Mouse (Mus musculus) layer of hippocampus, adult 11-12 months (tissue): Measurements from ENCODE around the gene Pip4k2c.
"Not testable (repeated sequence)": the region's sequence is repeated elsewhere in the genome, so short reads cannot be mapped to it uniquely, and the experiment has no call there.

Experiments
- DNase-seq: peaks from one replicate; pipeline ENCODE4 v3.0.0; 2022; ENCODE audit warnings: low spot score

Gene Pip4k2c

GRCm38 (mm10) chr10:127170837-127171272 lies 40.5 kb downstream of the Pip4k2c start:
- DNase-seq: peak; percentile 62

DNA sequence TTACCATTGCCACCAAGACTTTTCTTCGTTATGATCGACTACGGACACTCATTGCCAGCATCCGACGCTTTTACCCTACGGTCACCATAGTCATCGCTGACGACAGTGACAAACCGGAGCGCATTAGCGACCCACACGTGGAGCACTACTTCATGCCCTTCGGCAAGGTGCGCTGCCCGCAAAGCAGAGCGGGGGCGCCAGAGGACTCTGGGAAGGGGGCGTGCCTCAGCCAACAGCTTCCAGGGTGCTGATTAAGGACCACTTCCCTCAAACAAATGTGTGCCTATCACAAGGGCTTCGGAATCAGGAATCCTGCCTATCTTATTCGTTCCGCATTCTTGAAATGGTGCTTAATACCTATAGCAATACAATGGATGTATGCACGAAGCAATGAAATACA lies 41.4 kb downstream of the Pip4k2c start:
- peak; percentile 23 for DNase-seq

DNA sequence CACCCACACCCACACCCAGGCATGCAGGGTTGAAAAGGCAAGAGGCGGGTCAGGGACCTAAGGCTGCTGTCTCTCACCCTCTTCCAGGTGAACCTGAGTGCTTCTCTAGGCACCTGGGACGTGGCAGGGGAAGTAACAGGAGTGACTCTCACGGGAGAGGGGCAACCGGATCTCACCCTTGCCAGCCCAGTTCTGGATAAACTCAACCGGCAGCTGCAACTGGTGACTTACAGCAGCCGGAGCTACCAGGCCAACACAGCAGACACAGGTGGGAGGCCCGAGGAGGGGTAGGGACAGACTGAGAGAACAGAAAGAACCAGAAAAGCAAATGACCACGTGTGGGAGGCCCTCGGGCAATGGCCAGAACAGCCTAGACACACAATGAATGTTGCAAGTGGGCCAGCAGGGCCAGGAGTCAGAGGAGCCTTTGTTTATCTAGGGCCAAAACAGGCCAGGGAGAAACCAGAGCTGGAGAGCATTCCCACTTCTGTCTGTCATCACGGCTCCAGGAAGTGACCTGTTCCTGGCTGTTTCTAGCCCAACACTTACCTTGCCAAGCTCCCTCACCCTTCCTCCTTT lies 43.7 kb downstream of the Pip4k2c start:
- peak; percentile 24 for DNase-seq

DNA sequence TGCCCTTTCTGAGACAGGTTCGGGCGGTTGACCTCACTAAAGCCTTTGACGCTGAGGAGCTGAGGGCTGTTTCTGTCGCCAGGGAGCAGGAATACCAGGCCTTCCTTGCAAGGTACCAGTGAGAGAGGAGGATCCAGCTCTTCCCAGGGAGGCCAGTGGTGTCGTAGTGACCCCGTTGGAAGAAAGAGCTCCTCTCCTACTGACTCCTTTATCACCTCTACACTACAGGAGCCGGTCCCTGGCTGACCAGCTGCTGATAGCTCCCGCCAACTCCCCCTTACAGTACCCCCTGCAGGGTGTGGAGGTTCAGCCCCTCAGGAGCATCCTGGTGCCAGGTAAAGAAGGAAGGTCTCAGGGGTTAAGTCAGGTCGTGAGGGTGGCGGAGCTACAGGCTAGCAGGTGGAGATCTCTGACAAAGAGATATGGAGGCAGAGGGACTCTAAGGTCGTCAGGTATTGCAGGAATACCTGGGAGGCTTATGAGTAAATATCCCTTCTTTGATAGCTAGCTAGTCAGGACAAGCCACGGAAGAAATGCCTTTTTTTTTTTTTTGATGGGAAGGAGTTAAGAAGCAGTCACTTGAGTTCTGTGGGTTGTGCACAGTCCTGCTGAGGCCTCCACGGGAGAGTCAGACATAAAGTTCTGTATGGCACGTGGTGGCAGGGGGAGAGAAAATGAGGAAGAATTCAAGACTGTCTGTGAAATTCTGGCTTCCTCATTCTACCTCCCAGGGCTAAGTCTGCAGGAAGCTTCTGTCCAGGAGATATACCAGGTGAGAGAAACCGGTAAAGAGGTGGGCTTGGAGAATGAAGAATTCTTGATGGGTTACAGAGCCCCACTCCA lies 44.4 kb downstream of the Pip4k2c start:
- peak; percentile 6 for DNase-seq

DNA sequence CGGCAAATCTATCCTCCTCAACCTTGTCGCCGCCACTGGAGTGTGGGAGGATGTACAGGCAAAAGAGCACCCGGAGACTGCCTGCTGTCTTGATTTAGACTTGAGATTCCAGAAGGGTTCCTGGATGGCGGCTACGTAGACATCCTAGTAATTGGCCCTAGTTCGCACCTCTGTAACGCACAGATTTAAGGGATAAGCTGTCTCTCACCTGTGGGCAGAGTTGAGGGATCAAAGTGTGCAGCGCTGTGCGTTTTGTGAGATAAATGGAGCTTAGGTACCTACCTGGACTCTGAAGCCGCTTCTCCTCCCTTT lies 45.0 kb downstream of the Pip4k2c start:
- no peak for DNase-seq

DNA sequence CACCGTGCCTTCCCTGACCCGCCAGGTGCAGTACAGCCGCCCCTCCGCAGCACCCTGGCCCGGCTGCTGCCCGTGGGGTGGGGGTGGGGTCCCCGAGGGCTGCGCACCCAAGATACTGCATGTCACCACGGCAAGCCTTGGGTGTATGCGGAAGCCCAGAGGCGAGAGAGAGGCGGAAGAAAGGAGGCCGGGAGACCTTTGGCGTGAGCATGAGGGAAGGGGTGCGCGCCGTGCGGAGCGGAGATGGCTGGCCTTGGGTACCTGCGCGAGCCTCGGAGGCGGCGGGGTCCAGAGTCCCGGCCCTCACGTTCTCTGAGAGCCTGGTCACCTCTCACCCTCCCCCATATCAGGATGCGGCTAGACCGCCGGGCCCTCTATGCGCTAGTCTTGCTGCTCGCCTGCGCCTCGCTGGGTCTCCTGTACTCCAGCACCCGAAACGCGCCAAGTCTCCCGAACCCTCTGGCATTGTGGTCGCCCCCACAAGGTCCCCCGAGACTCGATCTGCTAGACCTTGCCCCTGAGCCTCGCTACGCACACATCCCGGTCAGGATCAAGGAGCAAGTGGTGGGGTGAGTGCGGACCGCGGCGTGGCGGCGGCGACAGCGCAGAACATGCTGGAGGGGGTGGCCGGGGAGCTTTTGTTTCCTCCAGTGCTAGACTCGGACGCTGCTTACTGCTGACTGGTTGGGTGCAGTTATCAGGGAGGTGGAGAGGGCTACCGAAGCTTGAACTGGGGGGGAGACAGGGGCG lies 45.6 kb downstream of the Pip4k2c start:
- DNase-seq: peak; percentile 49

DNA sequence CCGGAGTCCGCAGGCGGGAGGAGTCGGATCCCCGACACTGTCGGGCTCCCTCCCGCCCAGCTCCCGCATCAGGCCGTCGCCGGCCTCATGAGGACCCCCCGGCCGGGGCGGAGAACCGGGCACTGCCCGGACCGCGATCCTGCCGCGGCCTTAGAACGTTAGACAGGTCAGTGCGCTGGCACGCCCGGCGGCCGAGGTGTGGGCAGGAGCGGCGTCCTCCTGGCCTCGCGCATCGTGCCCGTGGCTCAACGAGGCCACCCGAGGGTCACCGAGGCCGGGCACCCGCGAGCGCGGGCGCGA lies 46.1 kb downstream of the Pip4k2c start:
- DNase-seq: no peak

- DNase-seq: peak; percentile 80
These were observed 46.6 kb downstream of the Pip4k2c start, which contains the start of gene B4galnt1 for GRCm38 (mm10) chr10:127164631-127165353. Gene B4galnt1 (plus strand): TSS chr10:127165225.

DNA sequence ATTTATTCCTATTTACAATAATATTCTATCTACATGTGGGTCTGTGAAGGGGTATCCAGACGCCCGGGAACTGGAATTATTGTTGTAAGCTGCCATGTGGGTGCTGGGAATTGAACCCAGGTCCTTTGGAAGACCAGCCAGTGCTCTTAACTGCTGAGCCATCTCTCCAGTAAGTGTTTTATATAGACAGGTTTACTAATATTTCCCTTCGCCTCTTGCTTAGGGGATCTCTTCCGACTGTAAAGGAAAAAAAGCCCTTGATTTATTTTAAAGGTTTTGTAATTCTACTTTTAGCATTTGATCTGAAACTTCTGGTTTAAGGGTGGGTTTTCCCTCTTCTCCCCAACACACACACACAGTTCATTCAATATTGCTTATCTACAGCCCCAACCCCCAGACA lies 47.2 kb downstream of the Pip4k2c start:
- no peak for DNase-seq

DNA sequence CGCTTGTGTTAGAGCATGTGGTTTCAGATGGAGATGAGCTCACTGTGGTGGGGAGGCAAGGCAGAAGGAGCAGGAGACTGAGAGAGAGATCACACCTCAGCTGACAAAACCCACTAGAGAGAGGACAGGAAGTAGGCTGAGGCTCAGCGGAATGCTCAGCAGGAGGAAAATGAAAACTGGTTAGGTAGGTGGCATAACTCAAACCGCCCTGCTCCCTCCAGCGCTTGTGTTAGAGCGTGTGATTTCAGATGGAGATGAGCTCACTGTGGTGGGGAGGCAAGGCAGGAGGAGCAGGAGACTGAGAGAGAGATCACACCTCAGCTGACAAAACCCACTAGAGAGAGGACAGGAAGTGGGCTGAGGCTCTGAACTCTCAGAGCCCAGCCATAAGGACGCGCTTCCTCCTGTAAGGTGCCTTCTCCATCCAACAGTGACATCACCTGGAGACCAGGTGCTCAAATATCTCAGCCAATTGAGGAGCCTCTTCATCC lies 48.6 kb downstream of the Pip4k2c start:
- DNase-seq: not testable (repeated sequence)

DNA sequence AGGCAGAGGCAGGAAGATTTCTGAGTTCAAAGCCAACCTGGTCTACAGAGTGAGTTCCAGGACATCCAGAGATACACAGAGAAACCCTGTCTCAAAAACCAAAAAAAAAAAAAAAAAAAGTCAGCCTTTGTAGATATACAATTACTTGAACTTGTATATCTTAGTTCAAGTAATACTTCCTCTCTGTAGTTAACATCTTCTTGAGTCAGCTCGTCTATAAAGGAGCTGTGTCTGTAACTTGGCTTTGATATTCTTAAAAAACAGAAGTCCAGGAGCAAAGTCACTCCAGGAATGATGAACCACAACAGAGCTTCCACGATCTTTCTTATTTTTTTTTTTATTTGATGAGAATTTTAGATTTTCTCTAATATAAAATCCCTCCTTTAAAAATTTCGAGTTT lies 50.7 kb downstream of the Pip4k2c start:
- DNase-seq: no peak

- DNase-seq: peak; percentile 25
These were observed 51.3 kb downstream of the Pip4k2c start for GRCm38 (mm10) chr10:127160081-127160480.

DNA sequence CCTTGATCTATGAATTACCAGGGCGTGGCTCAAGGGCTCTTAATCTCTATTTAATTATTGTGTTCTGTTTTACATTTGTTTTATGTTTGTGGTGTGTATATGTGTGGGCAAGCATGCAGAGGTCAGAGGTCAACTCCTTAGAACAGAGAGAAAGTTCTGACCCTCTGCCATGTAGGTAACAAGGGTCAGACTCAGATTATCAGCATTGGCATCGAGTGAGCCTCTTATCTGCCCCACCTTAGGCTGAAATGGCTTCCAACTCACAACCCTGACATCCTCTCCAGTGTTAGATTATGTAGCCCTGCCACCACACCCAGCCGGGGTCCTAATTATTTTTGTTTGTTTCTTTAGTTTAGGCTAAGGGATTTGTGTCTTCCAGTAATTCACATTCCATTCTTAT lies 52.9 kb downstream of the Pip4k2c start:
- DNase-seq: no peak

- DNase-seq: no peak
These were observed 54.9 kb downstream of the Pip4k2c start for GRCm38 (mm10) chr10:127156511-127156910.

DNA sequence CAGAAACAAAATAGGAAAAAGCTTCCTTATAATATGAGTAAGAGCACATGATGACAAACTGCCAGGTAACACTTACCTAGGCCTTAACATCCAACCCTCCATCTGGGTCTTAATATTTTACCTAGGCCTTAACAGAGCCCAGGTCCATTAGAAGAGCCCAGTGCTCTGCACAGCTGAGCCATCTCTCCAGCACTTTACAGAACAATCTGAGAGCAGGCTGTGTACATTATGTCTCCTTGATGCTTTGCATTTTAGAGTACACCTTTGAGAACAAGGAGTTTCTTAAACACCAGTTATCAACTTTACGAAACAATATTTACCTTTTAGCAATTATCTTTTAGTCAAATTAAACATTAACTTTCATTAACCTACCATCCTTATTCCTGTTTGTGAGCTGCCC lies 55.3 kb downstream of the Pip4k2c start:
- no peak for DNase-seq

- no peak for DNase-seq
These were observed 56.7 kb downstream of the Pip4k2c start for GRCm38 (mm10) chr10:127154652-127155051.

GRCm38 (mm10) chr10:127154241-127154640 lies 57.1 kb downstream of the Pip4k2c start:
- DNase-seq: no peak

- DNase-seq: no peak
These were observed 58.1 kb downstream of the Pip4k2c start for GRCm38 (mm10) chr10:127153323-127153722.

- DNase-seq: not testable (repeated sequence)
These were observed 58.8 kb downstream of the Pip4k2c start for GRCm38 (mm10) chr10:127152556-127152955.

DNA sequence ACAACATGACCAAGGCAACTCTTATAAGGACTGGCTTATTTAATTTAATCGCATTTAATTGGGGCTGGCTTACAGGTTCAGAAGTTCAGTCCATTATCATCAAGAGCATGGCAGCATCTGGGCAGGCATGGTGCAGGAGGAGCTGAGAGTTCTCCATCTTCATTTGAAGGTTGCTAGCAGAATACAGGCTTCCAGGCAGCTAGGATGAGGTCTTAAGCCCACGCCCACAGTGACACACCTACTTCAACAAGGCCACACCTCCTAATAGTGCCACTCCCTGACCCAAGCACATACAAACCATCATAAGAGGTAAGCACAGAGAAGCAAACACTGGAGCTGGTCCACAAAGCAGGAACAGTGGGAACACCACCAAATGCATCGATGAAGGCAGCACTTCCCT lies 60.2 kb downstream of the Pip4k2c start:
- not testable (repeated sequence) for DNase-seq

GRCm38 (mm10) chr10:127150471-127150872 lies 60.9 kb downstream of the Pip4k2c start:
- DNase-seq: no peak

GRCm38 (mm10) chr10:127147135-127147534 lies 64.2 kb downstream of the Pip4k2c start:
- no peak for DNase-seq
